Mouse (Mus musculus): Measurements from ENCODE around the gene Sfrp5. TPM values are rescaled to one million over a fixed set of nuclear protein-coding genes. Genes with fewer than 3 reads are reported as not detected.

The Sfrp5 gene
- polyA plus RNA-seq, 1 experiment, result 0.10 TPM

DNA sequence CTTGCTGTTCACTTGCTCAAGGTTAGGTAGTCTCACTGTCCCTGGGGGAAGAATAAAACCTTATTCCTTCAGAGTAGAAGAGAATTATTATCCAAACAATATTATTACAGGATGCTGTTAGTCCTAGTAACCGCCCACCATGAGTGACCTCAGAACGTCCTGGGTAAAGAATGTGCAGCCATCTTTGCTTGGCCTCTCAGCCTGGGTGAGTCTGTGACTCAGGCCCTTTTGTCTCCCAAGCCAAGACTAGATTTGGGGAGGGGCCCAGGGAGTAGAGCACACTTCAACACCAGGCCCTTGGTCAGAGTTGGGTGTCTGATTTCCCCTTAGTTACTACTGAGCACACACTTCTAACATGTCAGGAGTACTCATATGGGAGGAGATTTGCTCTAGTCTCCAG is 12.5 kb upstream of the Sfrp5 start:
- Histone ChIP-seq H3K27ac (ENCODE audit: control insufficient read depth, insufficient read depth, low read depth, low read length) (no peak overlapping the region), H3K4me1 (ENCODE audit: control insufficient read depth, insufficient read depth, low read length) (0 out of 2 replicates have a peak, but pooled peaks cover 3% of the 10 kb centered on the region), H3K36me3 (ENCODE audit: control insufficient read depth, insufficient read depth, low read length) (no peaks in the 10 kb centered on the region), H3K4me3 (ENCODE audit: control insufficient read depth, low read depth, low read length) (no peak overlapping the region), H3K27me3 (ENCODE audit: control insufficient read depth, insufficient read depth, low read length) (no peaks in the 10 kb centered on the region)
- TF ChIP-seq CTCF (IDR thresholded peaks at IDR 0.05; ENCODE audit: control insufficient read depth, insufficient read depth, insufficient replicate concordance, low read depth, low read length), result no peak
- no peak for TF ChIP-seq POLR2A (IDR thresholded peaks at IDR 0.05; ENCODE audit: control insufficient read depth, low read depth, low read length)

DNA sequence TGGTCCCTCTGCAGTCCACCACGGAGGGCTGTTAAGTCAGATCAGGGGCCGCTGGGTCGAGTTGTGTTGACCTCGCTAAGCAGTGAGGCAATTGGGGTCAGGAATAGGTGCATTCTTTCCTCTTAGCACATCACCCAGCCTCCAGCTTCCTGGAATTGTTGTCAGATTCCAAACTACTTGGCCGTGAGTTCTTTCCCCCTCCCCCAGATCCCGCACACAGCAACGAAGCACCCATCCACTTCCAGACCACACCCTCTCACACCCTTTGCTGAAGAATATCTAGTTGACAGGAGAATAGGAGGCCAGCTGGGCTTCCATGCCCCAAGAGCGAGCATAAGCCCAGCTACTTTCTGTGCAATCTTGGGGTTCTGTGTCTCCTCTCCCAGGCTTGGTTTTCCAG is 9.9 kb upstream of the Sfrp5 start:
- no peak for TF ChIP-seq CTCF (IDR thresholded peaks at IDR 0.05; ENCODE audit: control insufficient read depth, insufficient read depth, insufficient replicate concordance, low read depth, low read length)
- no peak for TF ChIP-seq POLR2A (IDR thresholded peaks at IDR 0.05; ENCODE audit: control insufficient read depth, low read depth, low read length)
- 0 out of 2 replicates have a peak, but pooled peaks cover 3% of the 10 kb centered on the region for H3K4me1 ChIP-seq (ENCODE audit: control insufficient read depth, insufficient read depth, low read length)
- H3K4me3 ChIP-seq (ENCODE audit: control insufficient read depth, low read depth, low read length), result no peak overlapping the region
- no peaks in the 10 kb centered on the region for H3K36me3 ChIP-seq (ENCODE audit: control insufficient read depth, insufficient read depth, low read length)
- no peaks in the 10 kb centered on the region for H3K27me3 ChIP-seq (ENCODE audit: control insufficient read depth, insufficient read depth, low read length)
- no peak overlapping the region for H3K27ac ChIP-seq (ENCODE audit: control insufficient read depth, insufficient read depth, low read depth, low read length)

DNA sequence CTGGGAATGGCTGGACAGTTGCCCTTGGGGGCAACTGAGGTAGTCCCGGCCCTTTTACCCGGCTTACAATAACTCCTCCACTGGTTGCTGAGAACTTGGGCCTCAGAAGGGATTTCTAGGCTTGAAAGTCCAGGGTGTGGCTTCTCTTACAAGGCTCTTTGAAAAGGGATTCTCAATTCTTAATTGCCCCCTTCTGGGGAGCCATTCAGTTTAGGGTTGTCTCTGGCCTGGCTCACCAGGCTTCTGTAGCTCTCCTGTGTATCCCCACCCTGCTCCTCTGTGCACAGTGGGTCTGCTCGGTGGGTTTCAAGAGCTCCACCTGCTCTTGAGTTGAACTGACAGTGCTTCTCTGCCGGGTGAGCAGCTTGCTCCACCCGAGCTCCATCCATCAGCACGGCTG is 7.9 kb upstream of the Sfrp5 start:
- TF ChIP-seq CTCF (IDR thresholded peaks at IDR 0.05; ENCODE audit: control insufficient read depth, insufficient read depth, insufficient replicate concordance, low read depth, low read length), result no peak
- no peak for TF ChIP-seq POLR2A (IDR thresholded peaks at IDR 0.05; ENCODE audit: control insufficient read depth, low read depth, low read length)
- no peak overlapping the region for H3K27ac ChIP-seq (ENCODE audit: control insufficient read depth, insufficient read depth, low read depth, low read length)
- H3K4me1 ChIP-seq (ENCODE audit: control insufficient read depth, insufficient read depth, low read length), result 0 out of 2 replicates have a peak, but pooled peaks cover 3% of the 10 kb centered on the region
- H3K4me3 ChIP-seq (ENCODE audit: control insufficient read depth, low read depth, low read length), result no peak overlapping the region
- no peaks in the 10 kb centered on the region for H3K36me3 ChIP-seq (ENCODE audit: control insufficient read depth, insufficient read depth, low read length)
- no peaks in the 10 kb centered on the region for H3K27me3 ChIP-seq (ENCODE audit: control insufficient read depth, insufficient read depth, low read length)

DNA sequence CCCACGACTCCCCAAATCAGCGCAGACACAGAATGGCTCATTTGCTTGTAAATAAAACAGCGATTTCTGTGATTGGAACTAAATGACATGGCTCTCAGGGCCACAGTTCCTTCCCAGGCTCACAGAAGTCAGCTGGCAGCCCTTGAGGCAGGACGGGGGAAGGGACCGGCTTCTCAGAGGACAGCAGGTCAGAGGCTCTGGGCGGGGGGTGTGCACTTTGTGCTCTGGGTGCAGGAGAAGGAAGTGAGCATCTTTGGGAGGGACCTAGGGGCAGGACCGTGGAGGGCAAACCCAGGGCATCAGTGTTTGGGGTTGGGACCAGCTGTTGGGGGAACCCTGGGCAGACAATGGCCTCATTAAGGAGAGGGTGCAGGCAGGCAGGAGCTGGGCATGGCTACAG is 7.4 kb upstream of the Sfrp5 start:
- Histone ChIP-seq H3K36me3 (ENCODE audit: control insufficient read depth, insufficient read depth, low read length) (no peaks in the 10 kb centered on the region), H3K27me3 (ENCODE audit: control insufficient read depth, insufficient read depth, low read length) (no peaks in the 10 kb centered on the region), H3K4me1 (ENCODE audit: control insufficient read depth, insufficient read depth, low read length) (0 out of 2 replicates have a peak, but pooled peaks cover 3% of the 10 kb centered on the region), H3K27ac (ENCODE audit: control insufficient read depth, insufficient read depth, low read depth, low read length) (no peak overlapping the region), H3K4me3 (ENCODE audit: control insufficient read depth, low read depth, low read length) (no peak overlapping the region)
- TF ChIP-seq CTCF (IDR thresholded peaks at IDR 0.05; ENCODE audit: control insufficient read depth, insufficient read depth, insufficient replicate concordance, low read depth, low read length) (no peak), POLR2A (IDR thresholded peaks at IDR 0.05; ENCODE audit: control insufficient read depth, low read depth, low read length) (no peak)

DNA sequence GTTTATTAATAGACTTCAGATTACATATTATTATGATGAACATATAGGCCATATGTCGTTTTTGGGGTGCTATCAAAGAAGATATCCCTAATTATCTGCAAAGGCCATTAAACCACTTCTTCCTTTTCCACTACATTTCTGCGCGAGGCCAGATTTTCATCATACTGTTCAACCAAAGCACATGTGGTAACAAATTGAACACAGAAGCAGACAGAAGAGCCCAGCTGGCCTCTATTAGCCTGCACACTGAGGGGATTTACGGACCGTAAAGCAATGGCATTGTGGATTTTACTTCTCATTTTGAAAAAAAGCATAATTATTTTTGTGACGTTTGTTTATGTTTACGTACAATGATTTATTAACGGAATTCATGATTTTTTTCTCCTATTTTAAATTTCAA is 3.1 kb upstream of the Sfrp5 start:
- no peaks in the 10 kb centered on the region for H3K27me3 ChIP-seq (ENCODE audit: control insufficient read depth, insufficient read depth, low read length)
- H3K36me3 ChIP-seq (ENCODE audit: control insufficient read depth, insufficient read depth, low read length), result no peaks in the 10 kb centered on the region
- TF ChIP-seq CTCF (IDR thresholded peaks at IDR 0.05; ENCODE audit: control insufficient read depth, insufficient read depth, insufficient replicate concordance, low read depth, low read length) (no peak), POLR2A (IDR thresholded peaks at IDR 0.05; ENCODE audit: control insufficient read depth, low read depth, low read length) (no peak)
- H3K4me3 ChIP-seq (ENCODE audit: control insufficient read depth, low read depth, low read length), result no peak overlapping the region
- H3K4me1 ChIP-seq (ENCODE audit: control insufficient read depth, insufficient read depth, low read length), result no peaks in the 10 kb centered on the region
- H3K27ac ChIP-seq (ENCODE audit: control insufficient read depth, insufficient read depth, low read depth, low read length), result no peak overlapping the region

DNA sequence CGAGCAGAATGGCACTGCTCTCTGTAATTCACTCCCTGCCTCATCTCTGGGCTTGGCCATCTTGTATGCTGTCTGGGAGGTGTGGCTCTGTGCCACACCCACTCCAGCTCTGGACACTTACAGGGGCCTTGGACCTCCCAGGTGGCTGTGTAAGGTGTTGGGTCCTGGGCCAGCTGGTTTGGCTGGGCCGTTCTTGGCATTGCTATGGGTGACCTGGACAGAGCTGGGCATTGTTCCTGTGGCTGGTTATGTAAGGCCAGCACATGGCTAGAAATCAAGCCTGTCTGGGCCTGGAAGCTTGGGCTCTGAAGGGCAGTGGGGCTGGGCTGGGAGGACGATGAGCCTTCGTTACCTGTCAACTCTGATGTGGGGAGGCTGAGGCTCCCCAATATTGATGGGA is 2.3 kb upstream of the Sfrp5 start:
- TF ChIP-seq CTCF (IDR thresholded peaks at IDR 0.05; ENCODE audit: control insufficient read depth, insufficient read depth, insufficient replicate concordance, low read depth, low read length) (no peak), POLR2A (IDR thresholded peaks at IDR 0.05; ENCODE audit: control insufficient read depth, low read depth, low read length) (no peak)
- Histone ChIP-seq H3K27ac (ENCODE audit: control insufficient read depth, insufficient read depth, low read depth, low read length) (no peak overlapping the region), H3K27me3 (ENCODE audit: control insufficient read depth, insufficient read depth, low read length) (no peaks in the 10 kb centered on the region)

DNA sequence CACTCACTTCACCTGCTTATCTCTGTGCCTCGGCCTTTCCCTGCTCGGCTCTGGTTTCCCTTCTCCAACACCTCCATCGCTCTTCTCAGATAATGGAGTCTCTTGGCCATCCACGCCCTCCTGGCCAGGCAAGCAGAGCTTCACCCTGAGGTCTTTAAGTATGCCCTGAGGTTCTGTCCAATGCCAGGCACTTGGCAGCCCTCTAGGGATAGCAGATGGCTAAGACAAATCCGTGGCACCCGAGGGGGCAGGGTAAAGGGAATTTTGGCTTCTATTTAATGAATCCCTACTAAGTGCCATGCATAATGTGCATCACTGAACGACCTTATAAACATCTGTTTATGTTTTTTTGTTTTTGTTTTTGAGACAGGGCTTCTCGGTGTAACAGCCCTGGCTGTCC is 415 bp upstream of the Sfrp5 start:
- H3K27me3 ChIP-seq (ENCODE audit: control insufficient read depth, insufficient read depth, low read length), result no peaks in the 10 kb centered on the region
- no peak overlapping the region for H3K27ac ChIP-seq (ENCODE audit: control insufficient read depth, insufficient read depth, low read depth, low read length)
- H3K4me1 ChIP-seq (ENCODE audit: control insufficient read depth, insufficient read depth, low read length), result no peaks in the 10 kb centered on the region
- no peak overlapping the region for H3K4me3 ChIP-seq (ENCODE audit: control insufficient read depth, low read depth, low read length)
- TF ChIP-seq POLR2A (IDR thresholded peaks at IDR 0.05; ENCODE audit: control insufficient read depth, low read depth, low read length), result no peak
- TF ChIP-seq CTCF (IDR thresholded peaks at IDR 0.05; ENCODE audit: control insufficient read depth, insufficient read depth, insufficient replicate concordance, low read depth, low read length), result no peak
- H3K36me3 ChIP-seq (ENCODE audit: control insufficient read depth, insufficient read depth, low read length), result no peaks in the 10 kb centered on the region

More for the DNA sequence above, 2.3 kb upstream of the Sfrp5 start:
- H3K4me3 ChIP-seq (ENCODE audit: control insufficient read depth, low read depth, low read length), result no peak overlapping the region
- H3K4me1 ChIP-seq (ENCODE audit: control insufficient read depth, insufficient read depth, low read length), result no peaks in the 10 kb centered on the region
- H3K36me3 ChIP-seq (ENCODE audit: control insufficient read depth, insufficient read depth, low read length), result no peaks in the 10 kb centered on the region

DNA sequence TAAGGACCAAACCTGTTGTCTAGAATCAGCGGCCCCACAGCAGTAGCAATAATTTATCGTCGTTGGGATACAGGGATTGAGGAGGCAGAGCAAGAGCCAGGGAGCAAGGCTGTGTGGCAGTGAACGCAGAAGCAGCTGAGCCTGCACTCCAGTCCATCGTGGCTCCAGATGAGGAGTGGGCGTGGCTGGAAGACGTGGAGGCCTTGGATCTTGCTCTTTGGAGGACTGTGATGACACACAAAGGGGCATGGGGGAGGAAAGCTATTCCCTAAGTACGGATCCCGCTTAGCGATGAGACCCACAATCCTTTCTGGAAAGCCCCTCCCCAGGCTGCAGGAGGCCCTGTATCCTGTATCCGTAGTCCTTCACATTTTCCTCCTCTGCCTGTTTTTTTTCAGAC is 4.0 kb downstream of the Sfrp5 start:
- H3K4me1 ChIP-seq (ENCODE audit: control insufficient read depth, insufficient read depth, low read length), result no peaks in the 10 kb centered on the region
- no peaks in the 10 kb centered on the region for H3K36me3 ChIP-seq (ENCODE audit: control insufficient read depth, insufficient read depth, low read length)
- no peak overlapping the region for H3K4me3 ChIP-seq (ENCODE audit: control insufficient read depth, low read depth, low read length)
- H3K27ac ChIP-seq (ENCODE audit: control insufficient read depth, insufficient read depth, low read depth, low read length), result no peak overlapping the region
- no peaks in the 10 kb centered on the region for H3K27me3 ChIP-seq (ENCODE audit: control insufficient read depth, insufficient read depth, low read length)
- TF ChIP-seq POLR2A (IDR thresholded peaks at IDR 0.05; ENCODE audit: control insufficient read depth, low read depth, low read length) (no peak), CTCF (IDR thresholded peaks at IDR 0.05; ENCODE audit: control insufficient read depth, insufficient read depth, insufficient replicate concordance, low read depth, low read length) (no peak)
